Mouse (Mus musculus) MN1 (cell line): Measurements from ENCODE around the gene Csnk1g1.

Source experiments
- DNase-seq: peaks from one replicate; pipeline ENCODE4 v3.0.0-alpha.2; 2016; ENCODE audit warnings: low spot score

Csnk1g1 gene

GRCm38 (mm10) chr9:65908394-65909300, at the start of gene Csnk1g1, which contains the start of gene Trip4:
TSS of gene Csnk1g1 (plus strand) at chr9:65908924.
TSS of gene Trip4 (minus strand) at chr9:65908794.
- DNase-seq, result peak; percentile 96

GRCm38 (mm10) chr9:65859656-65860055, 49.1 kb upstream of the Csnk1g1 start:
- no peak for DNase-seq

DNA sequence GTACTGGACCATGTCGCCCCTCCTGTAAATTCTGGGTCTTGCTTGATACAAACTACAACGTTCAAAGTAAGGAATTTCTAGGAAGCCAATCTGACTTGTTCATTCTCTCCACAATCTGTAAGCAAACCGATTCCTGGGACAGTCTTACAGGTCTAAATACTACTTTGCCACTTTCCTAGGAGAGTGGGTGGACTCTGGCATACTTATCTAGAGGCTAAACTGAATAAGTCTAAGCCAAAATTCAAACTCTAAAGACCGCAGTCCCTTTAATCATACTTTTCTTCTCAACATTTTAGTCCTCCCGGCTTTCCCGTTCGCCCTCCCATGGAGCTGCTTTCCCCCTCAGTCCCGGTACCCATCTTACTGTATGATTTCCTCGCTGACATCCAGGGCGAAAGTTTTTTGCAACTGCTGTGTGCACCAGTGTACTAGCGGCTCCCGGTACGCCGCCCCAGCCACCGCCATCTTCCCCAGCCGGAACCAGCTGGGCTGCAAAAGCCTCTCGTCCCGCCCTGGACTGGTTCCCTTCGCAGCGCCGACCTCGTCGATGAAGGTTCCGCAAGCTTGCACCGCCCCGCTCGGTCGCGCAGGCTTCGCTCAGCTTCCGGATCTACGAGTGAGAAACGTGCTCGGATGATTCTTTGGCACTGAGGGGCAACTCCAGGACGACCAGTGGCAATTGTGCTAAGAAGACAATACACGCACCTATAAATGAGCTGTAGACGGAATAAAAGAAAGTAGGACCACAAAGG, 24.0 kb upstream of the Csnk1g1 start:
- DNase-seq, result peak; percentile 93

DNA sequence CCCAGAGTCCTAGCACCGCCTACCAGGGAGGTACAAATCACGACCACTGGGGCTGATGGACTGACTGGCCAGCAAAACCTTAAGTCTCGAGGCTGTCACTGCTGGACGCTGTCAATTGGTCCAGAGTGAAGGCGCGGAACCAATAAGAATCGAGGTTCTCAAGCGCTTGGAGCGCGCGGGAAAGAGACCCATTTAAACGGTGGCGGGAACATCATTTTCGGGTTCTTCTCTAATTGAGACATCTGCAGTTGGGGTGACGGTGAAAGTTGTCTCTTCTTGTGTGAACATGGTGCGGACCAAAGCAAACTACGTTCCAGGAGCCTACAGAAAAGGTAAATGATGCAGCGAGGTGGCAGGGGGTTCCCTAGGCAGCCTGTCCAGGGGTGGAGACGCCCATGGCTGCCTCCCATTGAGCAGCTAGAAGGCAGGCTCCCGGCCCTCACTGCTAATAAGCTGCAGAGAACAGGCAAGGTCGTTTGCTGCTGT, 18.5 kb upstream of the Csnk1g1 start, which contains the start of gene Pclaf:
TSS of gene Pclaf (plus strand) at position 95 of the 486 bp plus-strand sequence.
- peak; percentile 81 for DNase-seq

- DNase-seq, result no peak
Measured at GRCm38 (mm10) chr9:65891126-65891525, 17.6 kb upstream of the Csnk1g1 start.

- no peak for DNase-seq
Measured at GRCm38 (mm10) chr9:65896977-65897376, 11.7 kb upstream of the Csnk1g1 start.

- DNase-seq, result no peak
Measured at GRCm38 (mm10) chr9:65902879-65903278, 5.8 kb upstream of the Csnk1g1 start.

DNA sequence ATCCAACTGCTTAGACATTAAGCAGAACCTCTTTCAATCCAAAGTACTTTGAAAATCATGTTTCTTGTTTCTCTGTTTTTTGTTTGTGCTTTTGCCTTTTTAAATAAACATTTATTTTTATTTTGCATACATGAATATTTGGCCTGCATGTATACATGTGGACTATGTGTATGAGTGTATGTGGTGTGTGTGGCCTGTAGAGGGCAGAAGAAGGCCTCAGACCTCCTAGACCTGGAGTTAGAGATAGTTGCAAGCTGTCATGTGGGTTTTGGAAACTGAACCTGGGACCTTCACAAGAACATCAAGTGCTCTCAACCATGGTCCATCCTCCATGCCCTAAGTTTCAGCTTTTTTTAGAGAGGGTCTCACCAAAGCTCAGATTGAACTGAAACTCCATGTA, 5.3 kb upstream of the Csnk1g1 start:
- DNase-seq, result no peak

DNA sequence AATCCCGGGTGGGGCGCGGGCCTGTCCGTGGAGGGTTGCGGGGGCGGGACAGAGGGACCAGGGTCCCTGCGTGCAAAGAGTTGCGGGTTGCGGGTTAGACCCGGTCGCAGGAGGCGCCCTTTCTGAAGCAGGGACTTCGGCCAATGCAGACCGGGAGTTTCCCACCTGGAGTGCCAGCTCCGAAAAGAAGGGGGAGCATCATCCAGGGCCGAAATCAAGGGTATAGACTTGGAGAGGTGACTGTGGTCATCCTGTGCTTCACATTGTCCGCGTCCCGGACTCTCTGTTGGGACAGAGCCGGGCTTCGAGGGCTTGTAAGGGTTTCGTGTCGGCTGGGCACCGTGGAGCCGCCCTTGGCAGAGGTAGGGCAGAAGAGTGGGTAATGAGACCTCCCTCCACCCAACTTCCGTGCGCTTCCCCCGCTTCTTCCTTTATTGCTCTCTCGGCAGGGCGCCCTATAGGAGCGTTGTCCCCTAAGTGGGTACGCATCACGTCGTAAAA, 627 bp downstream of the Csnk1g1 start:
- DNase-seq, result peak; percentile 71

GRCm38 (mm10) chr9:65909837-65910236, 1.1 kb downstream of the Csnk1g1 start:
- DNase-seq, result no peak

GRCm38 (mm10) chr9:65913976-65914375, 5.3 kb downstream of the Csnk1g1 start:
- DNase-seq, result peak; percentile 20

- no peak for DNase-seq
Measured at GRCm38 (mm10) chr9:65917015-65917414, 8.3 kb downstream of the Csnk1g1 start.

- DNase-seq, result no peak
Measured at GRCm38 (mm10) chr9:65928456-65928855, 19.7 kb downstream of the Csnk1g1 start.

DNA sequence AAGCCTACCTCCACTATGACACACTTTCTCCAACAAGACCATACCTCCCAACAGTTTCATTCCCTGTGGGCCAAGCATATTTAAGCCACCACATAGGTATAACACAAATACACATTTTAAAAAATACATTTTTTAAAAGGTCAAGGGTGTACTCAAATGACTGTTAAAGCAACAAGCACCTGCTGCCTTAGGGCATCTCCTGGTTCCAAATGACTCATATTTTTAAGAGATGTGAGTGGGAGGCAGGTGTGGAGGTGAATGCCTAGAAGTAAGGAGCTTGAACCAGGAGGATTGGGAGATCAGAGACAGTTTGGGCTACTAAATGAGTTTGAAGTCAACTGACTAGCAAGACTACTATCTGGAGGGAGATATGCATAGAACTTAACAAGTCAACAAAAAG, 21.1 kb downstream of the Csnk1g1 start:
- DNase-seq, result no peak

DNA sequence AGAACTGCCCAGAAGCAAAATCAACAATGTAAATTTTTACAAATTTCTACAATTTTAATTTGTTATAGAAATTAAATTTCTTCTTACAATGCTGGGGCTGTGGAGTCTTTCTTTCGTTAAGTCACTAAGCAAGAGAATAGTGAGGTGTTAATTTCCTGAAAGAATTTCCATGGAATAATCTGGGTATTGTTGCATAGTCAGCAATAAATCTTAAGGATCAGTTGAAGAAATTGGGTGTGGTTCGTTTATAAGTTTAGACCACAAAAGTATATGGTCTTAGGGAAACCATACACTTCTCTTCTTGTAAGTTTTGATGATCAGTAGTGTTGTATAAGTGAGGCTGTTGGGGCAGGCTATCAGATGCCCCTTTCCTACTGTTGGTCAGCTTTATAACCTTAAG, 28.8 kb downstream of the Csnk1g1 start:
- no peak for DNase-seq

DNA sequence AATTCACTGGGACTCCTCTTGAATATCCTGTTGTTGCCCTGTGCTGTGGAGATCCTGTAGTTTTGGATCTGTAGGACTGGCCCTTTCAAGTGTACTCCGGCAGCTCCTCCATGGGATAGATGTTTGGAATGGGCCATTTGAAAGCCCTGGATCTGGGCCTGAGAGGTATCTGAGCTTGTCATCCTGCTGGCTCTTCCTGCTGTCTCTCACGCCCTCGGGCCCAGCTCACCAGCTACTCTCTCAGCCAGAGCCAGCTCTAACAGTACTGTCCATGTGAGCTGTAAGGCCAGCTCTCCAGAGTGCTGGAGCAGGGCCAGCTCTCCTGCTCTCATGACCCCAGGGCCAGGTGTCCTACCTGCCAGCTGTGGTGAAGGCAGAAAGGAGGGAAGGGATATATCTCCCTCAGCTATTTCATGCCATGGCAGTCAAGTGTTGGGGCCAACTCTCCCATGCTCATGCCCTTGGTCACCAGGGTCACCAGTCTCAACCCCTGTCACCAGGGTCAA, 42.4 kb downstream of the Csnk1g1 start:
- no peak for DNase-seq

GRCm38 (mm10) chr9:65970009-65970408, 61.3 kb downstream of the Csnk1g1 start:
- DNase-seq, result no peak

DNA sequence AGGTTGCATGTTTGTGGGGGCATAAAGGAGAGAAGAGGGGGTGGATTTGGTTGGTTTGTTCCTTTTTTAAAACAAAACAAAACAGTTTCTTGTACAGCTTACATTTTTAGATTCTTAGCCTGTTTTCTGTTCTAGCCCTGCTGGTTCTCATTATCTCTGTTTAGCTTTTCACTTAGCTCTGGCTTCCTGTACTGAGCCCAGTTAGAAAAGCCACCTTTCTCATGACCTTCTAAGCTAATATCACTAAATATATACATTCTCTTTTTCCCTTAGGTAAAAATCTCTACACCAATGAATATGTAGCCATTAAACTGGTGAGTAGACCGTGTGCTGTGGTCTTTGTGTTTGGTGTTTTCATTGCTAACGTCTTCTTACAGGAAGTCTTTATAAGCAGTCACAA, 64.5 kb downstream of the Csnk1g1 start:
- DNase-seq, result no peak

GRCm38 (mm10) chr9:65975886-65976285, 67.2 kb downstream of the Csnk1g1 start:
- peak; percentile 20 for DNase-seq

GRCm38 (mm10) chr9:65982841-65983240, 74.1 kb downstream of the Csnk1g1 start:
- no peak for DNase-seq

GRCm38 (mm10) chr9:65987021-65987420, 78.3 kb downstream of the Csnk1g1 start:
- DNase-seq, result no peak
